Mouse (Mus musculus): ENCODE results near the gene Runx1. TPM values are rescaled to one million over a fixed set of nuclear protein-coding genes. Genes with fewer than 3 reads are reported as not detected.

Runx1 gene
- polyA plus RNA-seq, 2 experiments = 3.0 to 4.4 TPM

GRCm38 (mm10) chr16:92783651-92784131, 42.3 kb downstream of the Runx1 start:
- Histone ChIP-seq H3K9me3 (ENCODE audit: control insufficient read depth, low read length) (no peaks in the 10 kb centered on the region), H3K4me2 (ENCODE audit: low read depth) (no peak overlapping the region), H3K9ac (replicated peaks) (no peak overlapping the region), H3K4me1 (replicated peaks; ENCODE audit: control insufficient read depth in 2 of 2, insufficient read depth in 2 of 2, low read length in 1 of 2) (peaks cover 6 to 46% of the 10 kb centered on the region in 2 experiments; a peak in 3 of 4 replicates), H3K36me3 (replicated peaks; ENCODE audit: control insufficient read depth, insufficient read depth, low read depth) (no peaks in the 10 kb centered on the region), H3K27me3 (ENCODE audit: control insufficient read depth, insufficient read depth, low read length) (no peaks in the 10 kb centered on the region), H3K4me3 (ENCODE audit: insufficient read depth in 1 of 2, low read depth in 2 of 2, low read length in 2 of 2) (no peak overlapping the region), H3K27ac (no peak overlapping the region)
- ATAC-seq (ENCODE audit: insufficient read depth) = no peak
- DNase-seq (ENCODE audit: low read depth in 3 of 3, low spot score in 3 of 3) = no peak
- 52% methylated on average over 7 of the region's 7 CpGs for WGBS (ENCODE audit: insufficient replicate concordance)
- TF ChIP-seq CTCF (IDR thresholded peaks at IDR 0.05; ENCODE audit: low read depth) (no peak), EP300 (IDR thresholded peaks at IDR 0.05; ENCODE audit: low read depth) (no peak)

- Histone ChIP-seq H3K27me3 (ENCODE audit: control insufficient read depth, insufficient read depth, low read length) (no peaks in the 10 kb centered on the region), H3K9ac (replicated peaks) (no peak overlapping the region), H3K4me2 (ENCODE audit: low read depth) (no peak overlapping the region), H3K4me1 (replicated peaks; ENCODE audit: control insufficient read depth in 2 of 2, insufficient read depth in 2 of 2, low read length in 1 of 2) (peaks cover 6 to 38% of the 10 kb centered on the region in 2 experiments; a peak in 3 of 4 replicates), H3K36me3 (replicated peaks; ENCODE audit: control insufficient read depth, insufficient read depth, low read depth) (no peaks in the 10 kb centered on the region), H3K27ac (no peak overlapping the region), H3K9me3 (ENCODE audit: control insufficient read depth, low read length) (no peaks in the 10 kb centered on the region), H3K4me3 (ENCODE audit: insufficient read depth in 1 of 2, low read depth in 2 of 2, low read length in 2 of 2) (no peak overlapping the region)
- 41% methylated on average over 6 of the region's 6 CpGs for WGBS (ENCODE audit: insufficient replicate concordance)
- TF ChIP-seq CTCF (IDR thresholded peaks at IDR 0.05; ENCODE audit: low read depth) (no peak), EP300 (IDR thresholded peaks at IDR 0.05; ENCODE audit: low read depth) (no peak)
- DNase-seq (ENCODE audit: low read depth in 3 of 3, low spot score in 3 of 3) = no peak
- ATAC-seq (ENCODE audit: insufficient read depth) = no peak
Observed at GRCm38 (mm10) chr16:92782408-92782807, 43.5 kb downstream of the Runx1 start.

- Histone ChIP-seq H3K27me3 (ENCODE audit: control insufficient read depth, insufficient read depth, low read length) (no peaks in the 10 kb centered on the region), H3K4me2 (ENCODE audit: low read depth) (no peak overlapping the region), H3K4me3 (ENCODE audit: insufficient read depth in 1 of 2, low read depth in 2 of 2, low read length in 2 of 2) (no peak overlapping the region), H3K27ac (no peak overlapping the region), H3K36me3 (replicated peaks; ENCODE audit: control insufficient read depth, insufficient read depth, low read depth) (no peaks in the 10 kb centered on the region), H3K9me3 (ENCODE audit: control insufficient read depth, low read length) (no peaks in the 10 kb centered on the region), H3K9ac (replicated peaks) (no peak overlapping the region), H3K4me1 (replicated peaks; ENCODE audit: control insufficient read depth in 2 of 2, insufficient read depth in 2 of 2, low read length in 1 of 2) (peaks cover 0 to 18% of the 10 kb centered on the region in 2 experiments; a peak in 2 of 4 replicates)
- DNase-seq (ENCODE audit: low read depth in 3 of 3, low spot score in 3 of 3) (no peak), ATAC-seq (ENCODE audit: insufficient read depth) (no peak)
- WGBS (ENCODE audit: insufficient replicate concordance) = 76% methylated on average over 9 of the region's 9 CpGs
- TF ChIP-seq CTCF (IDR thresholded peaks at IDR 0.05; ENCODE audit: low read depth) (no peak), EP300 (IDR thresholded peaks at IDR 0.05; ENCODE audit: low read depth) (no peak)
Observed at GRCm38 (mm10) chr16:92779896-92780435, 46.0 kb downstream of the Runx1 start.

GRCm38 (mm10) chr16:92779175-92779574, 46.8 kb downstream of the Runx1 start:
- 78% methylated on average over 2 of the region's 2 CpGs for WGBS (ENCODE audit: insufficient replicate concordance)
- DNase-seq (ENCODE audit: low read depth in 3 of 3, low spot score in 3 of 3) (no peak), ATAC-seq (ENCODE audit: insufficient read depth) (no peak)
- no peaks in the 10 kb centered on the region for H3K9me3 ChIP-seq (ENCODE audit: control insufficient read depth, low read length)
- peaks cover 0 to 12% of the 10 kb centered on the region in 2 experiments; a peak in 2 of 4 replicates for H3K4me1 ChIP-seq (replicated peaks; ENCODE audit: control insufficient read depth in 2 of 2, insufficient read depth in 2 of 2, low read length in 1 of 2)
- no peaks in the 10 kb centered on the region for H3K36me3 ChIP-seq (replicated peaks; ENCODE audit: control insufficient read depth, insufficient read depth, low read depth)
- no peak overlapping the region for H3K4me3 ChIP-seq (ENCODE audit: insufficient read depth in 1 of 2, low read depth in 2 of 2, low read length in 2 of 2)
- no peaks in the 10 kb centered on the region for H3K27me3 ChIP-seq (ENCODE audit: control insufficient read depth, insufficient read depth, low read length)
- no peak overlapping the region for H3K27ac ChIP-seq
- TF ChIP-seq EP300 (IDR thresholded peaks at IDR 0.05; ENCODE audit: low read depth) (no peak), CTCF (IDR thresholded peaks at IDR 0.05; ENCODE audit: low read depth) (no peak)
- no peak overlapping the region for H3K9ac ChIP-seq (replicated peaks)
- H3K4me2 ChIP-seq (ENCODE audit: low read depth) = no peak overlapping the region

- Histone ChIP-seq H3K9ac (replicated peaks) (no peak overlapping the region), H3K36me3 (replicated peaks; ENCODE audit: control insufficient read depth, insufficient read depth, low read depth) (no peaks in the 10 kb centered on the region), H3K4me1 (replicated peaks; ENCODE audit: control insufficient read depth in 2 of 2, insufficient read depth in 2 of 2, low read length in 1 of 2) (peaks cover 0 to 3% of the 10 kb centered on the region in 2 experiments; a peak in 2 of 4 replicates), H3K9me3 (ENCODE audit: control insufficient read depth, low read length) (no peaks in the 10 kb centered on the region), H3K4me2 (ENCODE audit: low read depth) (no peak overlapping the region), H3K27ac (no peak overlapping the region), H3K27me3 (ENCODE audit: control insufficient read depth, insufficient read depth, low read length) (no peaks in the 10 kb centered on the region), H3K4me3 (ENCODE audit: insufficient read depth in 1 of 2, low read depth in 2 of 2, low read length in 2 of 2) (no peak overlapping the region)
- WGBS (ENCODE audit: insufficient replicate concordance) = 75% methylated on average over 9 of the region's 9 CpGs
- TF ChIP-seq EP300 (IDR thresholded peaks at IDR 0.05; ENCODE audit: low read depth) (no peak), CTCF (IDR thresholded peaks at IDR 0.05; ENCODE audit: low read depth) (no peak)
- ATAC-seq (ENCODE audit: insufficient read depth) (no peak), DNase-seq (ENCODE audit: low read depth in 3 of 3, low spot score in 3 of 3) (no peak)
Observed at GRCm38 (mm10) chr16:92778096-92778780, 47.7 kb downstream of the Runx1 start.

All from liver, embryonic 14.5 days (tissue).